Mouse (Mus musculus): ENCODE measurements at regions not wholly inside any gene's neighbourhood (a gene's known extent, or its start where the extent isn't known, plus 50 kb on each side); places are given as distances from the start of the nearest gene placed in this dataset.
"Not testable (repeated sequence)": the region's sequence is repeated elsewhere in the genome, so short reads cannot be mapped to it uniquely, and the experiment has no call there.

GRCm38 (mm10) chr11:28216316-28216715 is 123.4 kb downstream of the Gm6685 start:
- DNase-seq = peak in 1 of 2 experiments; percentile 26

GRCm38 (mm10) chr11:28213606-28214005 is 126.1 kb downstream of the Gm6685 start:
- DNase-seq = no peak

GRCm38 (mm10) chr11:28202150-28202549 is 137.5 kb downstream of the Gm6685 start:
- DNase-seq = no peak

GRCm38 (mm10) chr11:28188119-28188518 is 151.5 kb downstream of the Gm6685 start:
- no peak for DNase-seq

GRCm38 (mm10) chr11:28187441-28187840 is 152.2 kb downstream of the Gm6685 start:
- DNase-seq = not testable (repeated sequence)

GRCm38 (mm10) chr11:28171232-28171631 is 168.4 kb downstream of the Gm6685 start:
- no peak for DNase-seq

- DNase-seq = no peak
Observed at GRCm38 (mm10) chr11:28152456-28152855, 187.2 kb downstream of the Gm6685 start.
